Mouse (Mus musculus) left cerebral cortex, postnatal 36 days (tissue): ENCODE results near the gene Zfp108. TPM values are rescaled to one million over a fixed set of nuclear protein-coding genes. Genes with fewer than 3 reads are reported as not detected.
"Not testable (repeated sequence)": the region's sequence is repeated elsewhere in the genome, so short reads cannot be mapped to it uniquely, and the experiment has no call there.

Experiments
- DNase-seq, 2 experiments: peaks; one replicate each; pipeline ENCODE4 v3.0.0; 2021 to 2022; ENCODE audit warnings: low spot score in 2 of 2, mixed read lengths in 1 of 2
- intact Hi-C: fragments of 180-260 bp; cut with DNase I; formaldehyde crosslinking; loops from one replicate; pipeline ENCODE4 v1.15.1; 2025
- total RNA-seq, 2 experiments: library from RNA; stranded (reverse); gene quantifications; 2 replicates each; pipeline ENCODE4 v1.2.3; 2021

The Zfp108 gene
- 1 to 10 TPM; 7.8 to 9.1 TPM for total RNA-seq

DNA sequence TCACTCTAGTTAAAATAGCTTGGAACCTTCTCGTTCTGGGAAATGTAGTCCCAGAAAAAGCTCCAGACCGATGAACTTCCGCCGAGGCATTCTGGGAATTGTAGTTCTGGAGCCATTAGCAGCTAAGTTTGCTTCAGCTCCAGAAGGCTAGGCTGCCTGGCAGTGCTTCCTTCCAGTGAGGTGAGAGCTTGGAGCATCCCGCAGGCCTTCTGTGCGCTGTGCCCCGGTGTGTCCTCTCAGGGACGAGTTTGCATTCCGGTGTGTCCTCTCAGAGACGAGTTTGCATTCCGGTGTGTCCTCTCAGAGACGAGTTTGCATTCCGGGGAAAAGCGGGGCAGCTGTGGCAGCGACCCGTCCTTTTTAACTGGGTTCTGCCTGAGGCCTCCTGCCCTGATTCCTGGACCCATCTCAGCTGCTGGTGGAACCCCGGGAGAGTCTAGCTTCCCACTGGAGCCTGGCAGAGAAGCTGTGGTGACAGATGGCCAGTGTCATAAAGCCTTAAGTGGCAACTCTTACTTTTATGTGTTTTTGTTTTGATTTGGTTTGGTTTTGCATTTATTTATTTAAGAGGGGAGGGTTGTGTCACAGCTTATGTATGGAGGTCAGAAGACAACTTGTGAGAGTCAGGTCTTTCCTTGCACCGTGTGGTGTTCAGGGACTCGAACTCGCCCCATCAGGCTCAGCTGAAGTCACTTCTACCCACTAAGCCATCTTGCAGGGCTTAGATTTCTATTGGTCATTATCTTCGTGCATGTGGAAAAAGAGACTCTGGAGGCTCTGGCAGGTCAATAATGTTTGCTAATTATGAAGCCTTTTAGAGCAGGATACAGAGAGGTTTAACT is at the start of gene Zfp108:
Gene Zfp108 (plus strand): TSS at position 162 of the 842 bp plus-strand sequence.
- peak; percentile 84 for DNase-seq
- intact Hi-C loops = loop anchor here (2.0 to 5.0 kb wide), 3 partner anchors 18 to 123 kb away; partner anchors contain the start of genes Zfp109 and Zfp235

DNA sequence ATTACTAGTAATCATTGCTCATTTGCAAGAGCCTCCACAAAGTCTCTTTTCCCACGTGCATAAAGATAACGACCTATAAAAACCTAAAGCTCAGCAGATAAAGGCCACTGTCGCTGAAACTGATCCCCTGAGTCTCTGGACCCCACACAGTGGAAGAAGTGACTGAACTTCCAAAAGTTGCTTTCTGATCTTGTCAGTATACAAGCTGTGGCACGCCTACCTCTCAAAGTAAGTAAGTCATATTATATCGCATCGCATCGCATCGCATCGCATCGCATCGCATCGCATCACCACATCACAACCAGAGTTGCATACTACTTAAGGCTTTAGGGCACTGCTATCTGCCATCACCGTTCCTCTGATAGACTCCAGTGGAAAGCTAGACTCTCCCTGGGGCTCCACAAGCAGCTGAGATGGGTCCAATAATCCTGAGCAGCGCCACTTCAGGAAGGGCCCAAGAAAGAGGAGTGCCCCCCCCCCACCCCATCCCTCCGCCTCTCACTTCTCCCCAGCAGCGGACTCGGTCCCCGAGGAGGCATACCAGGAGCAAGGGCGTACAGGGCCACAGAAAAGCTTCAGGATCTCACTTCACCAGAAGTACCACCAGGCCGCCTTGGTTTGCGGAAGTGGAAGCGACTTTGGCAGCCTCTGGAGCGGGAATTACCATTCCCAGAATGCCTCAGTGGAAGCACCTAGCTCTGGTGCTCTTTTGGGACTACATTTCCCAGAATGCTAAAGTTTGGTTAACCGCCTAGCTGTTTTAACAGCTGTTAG is 46.9 kb upstream of the Zfp108 start:
- peak; percentile 71 to 76 for DNase-seq
- intact Hi-C loops = loop anchor here (2.0 to 5.0 kb wide), 2 partner anchors 45 to 73 kb away; partner anchors contain the start of genes Zfp108 and Zfp235

DNA sequence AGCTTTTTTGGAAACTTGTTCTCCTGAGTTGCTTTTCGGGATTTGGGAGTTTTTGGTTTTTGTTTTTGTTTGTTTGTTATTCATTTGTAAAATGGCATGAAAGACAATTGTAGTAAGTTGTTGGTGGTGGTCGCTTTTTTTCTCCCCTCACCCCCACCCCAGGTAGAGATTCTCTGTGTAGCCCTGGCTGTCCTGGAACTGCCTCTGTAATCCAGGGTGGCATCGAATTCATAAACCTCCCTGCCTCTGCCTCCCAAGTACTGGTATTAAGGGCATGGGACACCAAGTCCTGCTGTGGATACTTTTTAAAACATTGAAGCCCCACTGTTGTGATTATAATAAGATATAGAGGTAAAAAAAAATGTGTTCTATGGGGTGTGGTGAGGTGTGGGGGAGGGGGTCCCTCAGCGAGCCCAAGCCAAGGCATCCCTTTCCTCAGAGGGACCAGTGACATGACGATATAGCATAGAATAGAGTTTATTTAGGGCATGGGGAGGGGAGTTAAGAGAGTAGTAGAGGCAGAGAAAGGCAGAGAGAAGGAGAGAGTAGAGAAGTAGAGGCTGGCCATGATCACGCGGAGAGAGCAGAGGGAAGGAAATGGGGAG is 46.2 kb upstream of the Zfp108 start:
- intact Hi-C loops = loop anchor here (5.0 kb wide), 1 partner anchor 44 kb away; the partner anchor contains the start of gene Zfp108
- DNase-seq = no peak

DNA sequence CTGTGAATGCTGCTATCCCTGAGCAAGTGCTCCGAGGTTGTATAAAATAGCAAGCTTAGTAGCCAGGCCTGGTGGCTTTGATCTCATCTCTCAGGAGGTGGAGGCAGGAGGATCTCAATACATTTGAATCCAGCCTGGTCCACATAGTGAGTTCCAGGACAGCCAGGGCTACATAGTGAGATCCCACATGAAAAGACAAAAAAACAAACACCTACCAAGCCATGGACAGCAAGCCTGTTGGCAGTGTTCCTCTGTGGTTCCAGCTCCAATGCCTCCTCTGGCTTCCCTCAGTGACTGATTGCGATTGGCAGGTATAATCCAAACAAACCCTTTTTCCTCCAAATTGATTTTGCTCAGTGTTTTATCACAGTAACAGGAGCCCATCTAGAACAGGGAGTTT is 44.3 kb upstream of the Zfp108 start:
- intact Hi-C loops = no loop called here
- DNase-seq = no peak

DNA sequence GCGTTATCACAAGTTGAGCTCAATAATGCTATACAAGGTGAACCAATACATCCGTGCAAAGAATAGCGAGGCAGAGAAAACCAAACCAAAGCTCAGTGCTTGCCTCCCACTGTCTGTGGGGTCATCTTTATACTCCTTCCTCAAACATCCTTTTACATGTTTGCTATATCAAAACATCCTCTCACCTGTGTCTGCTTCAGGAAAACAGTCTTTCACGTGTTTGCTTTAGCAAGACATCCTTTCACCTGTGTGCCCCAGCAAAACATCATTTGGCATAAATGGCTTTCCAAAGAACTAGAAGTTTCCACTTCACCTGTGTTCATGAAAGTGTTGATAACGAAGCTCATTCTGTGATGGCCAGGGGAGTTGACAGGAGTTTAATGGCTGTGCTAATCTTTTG is 43.3 kb upstream of the Zfp108 start, which contains the start of gene Zfp111:
Gene Zfp111 (minus strand): TSS at position 101 of the 400 bp plus-strand sequence.
- DNase-seq = no peak
- intact Hi-C loops = no loop called here

DNA sequence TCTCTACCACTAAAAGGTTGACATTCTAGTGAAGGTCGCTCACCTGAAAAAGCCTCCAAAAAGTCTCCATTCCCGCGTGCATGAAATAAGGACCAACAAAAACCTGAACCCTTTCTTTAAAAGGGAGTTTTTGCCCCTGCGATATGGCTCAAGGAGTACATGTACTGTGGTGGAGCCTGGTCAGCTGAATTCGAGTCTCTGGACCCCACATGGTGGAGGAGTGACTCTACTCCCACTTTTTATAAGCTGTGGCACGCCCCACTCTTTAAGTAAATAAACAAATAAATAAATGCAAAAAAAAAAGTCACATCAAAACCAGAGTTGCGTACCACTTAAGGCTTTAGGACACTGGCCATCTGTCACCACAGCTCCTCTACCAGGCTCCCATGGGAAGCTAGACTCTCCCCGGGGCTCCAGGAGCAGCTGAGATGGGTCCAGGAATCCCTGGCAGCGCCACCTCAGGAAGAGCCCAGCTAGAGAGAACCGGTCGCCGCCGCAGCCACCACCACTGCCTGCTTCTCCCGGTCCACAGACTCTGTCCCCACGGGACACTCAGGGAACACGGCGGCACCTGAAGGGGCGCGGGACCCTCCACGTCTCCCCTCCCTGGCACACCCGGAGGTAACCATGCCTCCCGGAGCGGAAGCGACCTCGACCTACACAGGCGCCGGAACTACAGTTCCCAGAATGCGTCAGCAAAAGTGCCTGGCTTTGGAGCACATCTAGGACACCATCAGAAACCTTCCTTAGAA is 17.4 kb upstream of the Zfp108 start, which contains the start of gene Zfp109:
Gene Zfp109 (minus strand): TSS at position 521 of the 752 bp plus-strand sequence.
- DNase-seq = peak; percentile 73 to 75
- intact Hi-C loops = loop anchor here (2.0 kb wide), 1 partner anchor 18 kb away; the partner anchor contains the start of gene Zfp108

DNA sequence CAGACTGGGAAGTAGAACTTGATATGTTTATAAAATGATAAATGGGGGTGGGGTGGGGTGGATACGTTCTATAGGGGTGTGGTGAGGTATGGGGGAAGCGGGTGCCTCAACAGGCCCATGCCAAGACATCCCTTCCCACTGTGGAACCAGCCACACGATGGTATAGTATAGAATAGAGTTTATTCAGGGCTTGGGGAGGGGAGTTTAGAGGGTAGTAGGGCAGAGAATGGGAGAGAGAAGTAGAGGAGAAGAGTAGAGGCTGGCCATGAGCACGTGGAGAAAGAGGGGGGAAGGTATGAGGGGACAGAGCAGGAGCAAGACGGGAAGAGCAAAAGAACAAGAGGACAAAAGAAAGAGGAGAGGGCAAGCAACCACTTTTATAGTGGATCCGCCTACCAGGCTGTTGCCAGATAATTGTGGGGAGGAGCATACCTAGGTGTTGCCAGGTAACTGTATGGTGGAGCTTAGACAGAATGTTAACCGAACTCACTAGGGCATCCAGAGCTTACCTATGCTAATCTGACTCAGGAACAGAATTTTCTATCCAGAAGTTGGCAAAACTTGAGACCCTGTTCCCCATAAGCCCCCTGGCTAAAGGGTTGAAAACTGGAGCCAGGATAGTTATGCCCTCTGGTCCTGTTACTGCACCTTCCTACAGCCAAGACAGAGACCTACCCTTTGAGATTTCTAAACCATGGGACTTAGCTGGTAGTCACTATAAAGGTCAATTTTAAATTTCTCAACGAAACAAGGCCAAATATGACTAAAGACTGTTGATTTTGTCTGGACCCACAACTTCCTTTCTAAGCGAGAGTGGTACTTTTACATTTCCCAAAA is 597 bp upstream of the Zfp108 start:
- intact Hi-C loops = loop anchor here (2.0 to 5.0 kb wide), 3 partner anchors 17 to 122 kb away; partner anchors contain the start of genes Zfp109 and Zfp235
- DNase-seq = no peak

DNA sequence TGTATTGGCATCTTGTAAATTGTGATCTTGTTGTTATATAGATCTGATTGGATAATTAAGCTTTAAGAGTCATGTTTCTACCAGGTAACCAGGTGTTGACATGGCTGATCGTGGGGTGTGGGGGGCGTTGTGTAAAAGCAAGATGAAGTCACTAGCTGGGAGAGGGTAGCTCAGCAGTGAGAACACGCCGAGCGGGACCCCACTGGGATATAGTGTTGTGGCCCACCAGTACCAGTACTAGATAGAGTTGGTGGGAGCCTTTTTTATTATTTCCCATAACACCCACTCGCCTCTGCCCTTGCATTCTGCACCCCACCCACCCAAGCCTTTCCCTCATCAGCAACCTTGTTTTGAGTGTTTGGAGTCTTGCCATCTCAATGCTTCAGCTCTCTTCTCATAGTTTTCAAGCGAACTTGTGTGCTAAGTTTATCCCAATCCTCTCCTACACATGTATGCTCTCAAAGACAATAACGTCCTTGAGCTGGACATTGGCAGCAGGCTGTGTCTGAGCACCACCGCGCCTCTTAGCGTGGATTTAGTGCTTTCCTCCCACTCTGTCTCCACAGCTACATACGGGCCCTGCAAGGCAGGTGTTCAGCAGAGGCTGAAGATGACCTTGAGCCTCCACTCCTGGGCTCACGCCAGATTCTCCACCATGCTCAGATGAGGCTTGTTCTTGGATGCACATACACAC is 4.9 kb downstream of the Zfp108 start:
- intact Hi-C loops = no loop called here
- no peak for DNase-seq

DNA sequence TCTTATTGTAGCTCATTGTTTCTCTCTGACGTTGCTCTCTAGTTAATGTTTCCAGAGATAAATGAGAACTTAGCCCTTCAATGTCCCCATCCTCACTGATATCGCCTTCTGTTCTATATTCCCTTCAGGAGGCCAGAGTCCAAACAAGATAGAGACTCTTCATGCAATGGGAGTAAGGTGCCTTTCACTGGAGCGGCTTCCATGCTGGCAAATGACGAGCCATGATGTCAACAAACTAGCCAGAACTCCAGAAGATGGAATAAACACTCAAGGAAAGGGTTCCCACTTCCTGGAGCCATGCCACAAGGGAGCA is 5.4 kb downstream of the Zfp108 start:
- intact Hi-C loops = no loop called here
- no peak for DNase-seq

DNA sequence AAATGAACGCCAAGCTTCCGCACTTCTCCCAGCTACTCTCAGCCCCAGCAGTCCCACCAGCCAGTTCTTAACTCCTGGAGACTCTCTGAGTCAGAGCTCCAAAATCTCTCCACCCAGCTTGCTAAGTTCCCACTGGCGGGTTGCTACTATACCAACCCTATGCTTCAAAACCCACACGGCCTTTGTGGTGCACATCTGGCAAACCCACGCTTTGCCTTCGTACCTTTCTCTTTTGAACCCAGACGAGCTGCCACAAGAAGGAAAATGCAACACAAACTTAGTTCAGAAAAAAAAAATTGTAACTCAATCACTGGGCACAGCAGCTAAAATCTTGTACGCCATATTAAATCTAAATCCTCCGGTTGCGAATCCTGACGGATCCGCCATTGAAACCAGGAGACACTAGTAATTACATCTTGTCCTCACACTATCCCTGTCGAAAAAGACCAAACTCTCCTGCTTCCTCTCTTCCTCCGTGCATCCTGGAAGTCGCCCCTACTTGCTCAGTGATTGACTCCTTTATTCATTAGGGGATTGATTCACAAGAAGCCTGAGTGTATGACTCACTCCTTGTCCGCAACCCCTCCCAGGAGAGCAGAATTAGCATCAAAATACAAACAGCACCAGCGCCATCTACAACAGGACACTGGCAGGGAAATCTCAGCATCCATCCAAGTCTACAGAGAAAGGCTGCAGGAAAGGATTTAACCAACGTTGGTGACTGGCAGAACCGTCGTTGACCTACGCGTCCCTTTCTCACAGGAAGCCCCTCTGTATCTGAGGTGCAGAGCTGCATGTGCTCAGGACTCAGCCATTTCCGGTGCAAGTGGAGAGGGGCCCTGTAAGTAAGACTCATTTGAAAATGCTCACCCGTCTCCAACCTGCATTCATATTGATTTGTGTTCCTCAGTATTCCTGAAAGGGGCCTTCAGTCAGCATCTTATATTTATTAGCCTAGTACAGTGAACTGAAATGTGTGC is 13.9 kb downstream of the Zfp108 start:
- DNase-seq = no peak
- intact Hi-C loops = no loop called here

DNA sequence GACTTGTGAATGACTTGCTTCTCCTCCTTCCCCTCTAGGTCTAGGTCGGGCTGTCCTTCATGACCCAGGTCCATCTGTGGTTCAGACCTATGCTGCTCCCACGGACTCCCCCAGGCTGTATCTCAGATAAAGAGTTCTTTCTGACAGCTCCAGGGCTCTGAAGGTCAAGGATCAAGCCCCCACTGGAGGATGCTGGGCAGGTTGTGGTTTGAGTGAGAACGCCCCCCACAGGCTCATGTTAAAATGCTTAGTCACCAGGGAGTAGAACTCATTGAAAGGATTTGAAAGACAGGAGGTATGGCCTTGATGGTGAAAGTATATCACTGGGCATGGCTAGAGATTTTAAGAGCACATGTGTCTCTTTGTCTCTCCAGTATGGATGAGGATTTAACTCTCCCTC is 14.7 kb downstream of the Zfp108 start:
- DNase-seq = no peak
- intact Hi-C loops = no loop called here

DNA sequence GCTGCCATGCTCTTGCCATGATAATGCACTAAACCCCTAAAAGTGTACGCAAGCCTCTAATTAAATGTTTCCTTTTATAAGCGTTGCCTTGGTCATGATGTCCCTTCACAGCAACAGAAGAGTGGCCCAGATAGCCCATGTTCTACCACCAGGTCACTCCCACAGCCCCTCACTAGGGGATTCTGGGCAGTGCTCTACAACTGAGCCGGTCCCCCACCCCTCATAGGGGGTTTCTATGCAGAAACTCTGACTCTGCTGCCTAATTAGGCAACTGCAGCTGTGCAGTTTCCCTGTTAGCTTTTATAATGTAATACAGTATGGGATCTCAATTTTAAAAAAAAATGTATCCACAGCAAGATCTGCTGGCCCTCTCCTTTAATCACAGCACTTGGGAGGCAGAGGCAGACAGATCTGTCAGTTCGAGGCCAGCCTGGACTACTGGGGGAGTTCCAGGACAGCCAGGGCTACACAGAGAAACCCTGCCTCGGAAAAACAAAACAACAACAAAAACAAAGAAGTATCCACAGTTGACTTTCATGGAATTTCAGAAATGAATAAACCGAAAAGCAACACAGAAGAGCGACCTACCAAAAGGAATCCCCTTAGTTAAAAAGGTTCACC is 15.2 kb downstream of the Zfp108 start:
- no peak for DNase-seq
- intact Hi-C loops = no loop called here

DNA sequence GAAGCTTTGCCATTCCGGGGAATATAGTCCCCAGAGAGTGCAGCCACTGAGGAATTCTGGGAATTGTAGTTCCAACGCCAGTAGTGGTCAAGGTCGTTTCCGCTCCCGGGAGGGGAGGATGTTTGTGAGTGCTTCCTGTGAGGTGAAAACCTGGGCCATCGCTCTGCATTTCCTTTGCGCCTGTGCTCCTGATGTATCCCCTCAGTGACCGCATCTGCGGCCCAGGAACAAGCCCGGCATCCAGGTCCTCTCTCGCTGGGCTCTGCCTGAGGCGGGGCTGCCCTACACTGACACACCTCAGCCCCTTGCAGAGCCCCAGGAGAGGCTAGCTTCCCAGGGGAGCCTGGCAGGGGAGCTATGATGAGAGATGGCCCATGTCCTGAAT is 15.7 kb downstream of the Zfp108 start, which contains the start of gene Zfp93:
Gene Zfp93 (plus strand): TSS at position 133 of the 385 bp plus-strand sequence.
- intact Hi-C loops = no loop called here
- peak; percentile 79 to 80 for DNase-seq

DNA sequence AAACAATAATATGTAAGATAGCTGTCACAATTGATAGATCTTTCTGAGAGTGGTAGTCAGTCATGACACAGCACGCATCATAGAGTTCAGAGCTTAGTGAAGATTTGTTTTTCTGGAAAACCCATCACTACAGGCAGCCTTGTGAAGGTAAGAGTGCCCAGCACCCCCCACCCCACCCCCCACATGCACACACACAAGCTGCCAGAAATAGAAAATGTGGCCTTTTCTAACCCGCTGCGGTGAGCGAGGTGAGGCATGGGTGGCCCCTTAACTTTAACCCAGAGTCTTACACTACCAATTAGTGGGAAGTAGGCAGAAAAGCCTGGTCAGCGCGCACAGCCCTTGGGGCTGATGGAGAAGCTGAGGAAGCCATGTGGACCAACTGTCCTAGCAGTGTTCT is 16.6 kb downstream of the Zfp108 start:
- intact Hi-C loops = no loop called here

DNA sequence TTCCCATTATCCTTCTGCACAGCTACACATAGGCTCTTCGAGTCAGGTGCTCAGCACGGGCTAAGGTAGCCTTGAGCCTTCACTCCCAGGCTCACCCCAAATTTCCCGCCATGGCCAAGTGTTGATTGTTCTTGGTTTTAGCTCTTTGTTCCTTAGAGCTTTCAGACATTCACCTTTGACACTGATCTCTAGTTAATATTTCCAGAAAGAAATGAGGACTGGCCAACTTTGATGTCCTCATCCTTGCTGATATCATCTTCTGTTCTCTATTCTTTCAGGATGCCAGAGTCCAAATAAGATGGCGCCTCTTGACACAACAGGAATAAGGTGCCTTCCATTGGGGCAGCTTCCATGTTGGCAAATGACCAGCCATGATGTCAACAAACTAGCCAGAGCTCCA is 19.9 kb downstream of the Zfp108 start:
- intact Hi-C loops = no loop called here
- DNase-seq = no peak

More for the DNA sequence above, 16.6 kb downstream of the Zfp108 start:
- no peak for DNase-seq

DNA sequence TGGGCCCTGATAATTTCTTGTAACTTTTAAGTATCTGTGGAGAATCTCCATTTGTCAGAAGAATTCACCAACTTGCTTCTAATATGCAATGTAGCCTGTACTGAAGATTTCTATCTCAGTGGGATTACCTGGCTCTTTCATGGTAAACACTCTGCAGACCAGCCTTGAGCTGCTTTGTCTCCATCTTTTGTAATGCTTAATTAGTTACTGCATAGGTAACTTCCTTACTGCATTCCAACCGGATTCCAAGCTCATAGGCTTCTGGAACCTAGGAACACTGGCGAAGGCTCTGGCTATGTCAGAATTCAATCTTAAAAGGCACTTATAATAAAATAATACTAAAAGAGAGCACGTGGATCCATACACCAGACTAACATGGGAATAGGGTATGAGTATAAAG is 24.2 kb downstream of the Zfp108 start:
- DNase-seq, intact Hi-C loops: not testable (repeated sequence)
